12 mouse cellular contexts compared by ENCODE assay signal in the genomic region with DNA sequence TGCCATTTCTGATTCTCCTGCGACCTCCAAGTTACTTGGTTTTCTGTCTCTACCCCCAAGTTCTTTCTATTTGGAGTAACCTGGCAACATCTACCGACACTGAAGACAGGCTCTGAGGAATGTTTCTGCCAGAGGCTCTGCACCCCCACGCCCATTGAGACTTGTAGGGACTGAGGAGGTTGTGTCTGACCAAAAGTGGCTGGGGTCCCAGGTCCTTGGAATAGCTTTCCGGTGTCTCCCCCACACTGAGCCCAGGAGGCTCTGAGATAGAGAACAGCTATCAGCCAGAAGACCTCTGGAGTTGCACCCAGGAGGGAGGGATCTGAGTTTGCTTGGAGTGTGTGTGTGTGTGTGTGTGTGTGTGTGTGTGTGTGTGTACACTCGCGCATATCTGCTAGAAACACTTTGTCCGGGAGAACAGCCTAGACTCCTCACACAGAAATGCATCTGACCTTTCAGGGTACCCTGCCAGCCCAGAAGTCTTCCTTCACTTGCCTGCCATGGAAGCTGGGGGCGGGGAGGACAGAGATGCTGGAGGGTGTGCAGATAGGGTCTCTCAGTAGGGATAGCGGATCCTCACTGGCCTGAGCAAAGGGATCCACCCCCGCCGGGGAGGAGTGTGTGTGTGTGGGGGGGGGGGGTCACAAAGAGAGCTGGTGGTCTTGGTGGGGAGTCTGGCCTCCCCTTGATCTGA. TPM values are rescaled to one million over a fixed set of nuclear protein-coding genes. Genes with fewer than 3 reads are reported as not detected.
DNase-seq lines count a peak whose midpoint lies in the region; ATAC-seq and TF ChIP-seq lines count a peak whose summit lies in the region.
"Had no signal": no experiment of that assay in that cellular context is flagged by ENCODE, and none has a peak within 500 bp of the region (broad histone marks: within the 10 kb centered on the region; RNA-seq: fewer than 3 reads in every experiment).

No protein-coding gene starts in this region.

- H3K9me3 ChIP-seq in heart, embryonic 12.5 days (replicated peaks) = peaks cover 6% of the 10 kb centered on the region
- no peaks in the 10 kb centered on the region for H3K9me3 ChIP-seq in limb, embryonic 11.5 days (ENCODE audit: control insufficient read depth, low read length)
- no peaks in the 10 kb centered on the region for H3K9me3 ChIP-seq in limb, embryonic 10.5 days (replicated peaks)
- no peaks in the 10 kb centered on the region for H3K9me3 ChIP-seq in intestine, embryonic 15.5 days

- H3K4me2 ChIP-seq in heart, embryonic 12.5 days = peak overlapping the region; percentile 72
- peak overlapping the region; percentile 60; the same call in 1 of the 2 replicates for H3K4me2 ChIP-seq in limb, embryonic 11.5 days (ENCODE audit: low read depth, severe bottlenecking)
- peak overlapping the region; percentile 87 for H3K4me2 ChIP-seq in intestine, embryonic 15.5 days (replicated peaks)

- no peak for TF ChIP-seq CTCF in bone marrow macrophage, adult 2 months (IDR thresholded peaks at IDR 0.05; ENCODE audit: low read depth, low read length)

- peaks cover 83% of the 10 kb centered on the region for H3K27me3 ChIP-seq in heart, embryonic 12.5 days (replicated peaks)
- H3K27me3 ChIP-seq in limb, embryonic 11.5 days (ENCODE audit: control insufficient read depth, insufficient read depth, low read length) = peaks cover 46% of the 10 kb centered on the region
- peaks cover 83% of the 10 kb centered on the region for H3K27me3 ChIP-seq in limb, embryonic 10.5 days (ENCODE audit: low read depth, poor library complexity, severe bottlenecking)
- peaks cover 29% of the 10 kb centered on the region for H3K27me3 ChIP-seq in intestine, embryonic 15.5 days (replicated peaks)

- H3K4me3 ChIP-seq in heart, embryonic 12.5 days = peak overlapping the region; percentile 45; the same call in 1 of the 2 replicates
- H3K4me3 ChIP-seq in limb, embryonic 11.5 days (ENCODE audit: low read depth, low read length) = no peak overlapping the region
- no peak overlapping the region for H3K4me3 ChIP-seq in limb, embryonic 10.5 days
- H3K4me3 ChIP-seq in bone marrow macrophage, adult 2 months (ENCODE audit: insufficient read depth, low read length) = peak overlapping the region; percentile 13; the same call in 1 of the 2 replicates
- H3K4me3 ChIP-seq in intestine, embryonic 15.5 days (replicated peaks) = 0 out of 2 replicates have a peak overlapping the region, but pooled peaks have one; percentile 49

- H3K9ac ChIP-seq in heart, embryonic 12.5 days = no peak overlapping the region
- no peak overlapping the region for H3K9ac ChIP-seq in limb, embryonic 11.5 days (ENCODE audit: low read length)
- H3K9ac ChIP-seq in intestine, embryonic 15.5 days = no peak overlapping the region

- no peak for ATAC-seq in heart, embryonic 12.5 days (ENCODE audit: insufficient number of reproducible peaks, low FRiP score)
- no peak for ATAC-seq in limb, embryonic 11.5 days (ENCODE audit: insufficient number of reproducible peaks, low FRiP score, low TSS enrichment, low read depth)
- peak; percentile 18; the same call in 1 of the 2 replicates for ATAC-seq in intestine, embryonic 15.5 days
- ATAC-seq: CD4-positive, CD25-positive, alpha-beta regulatory T cell, adult 4 months had no signal

- no peak for DNase-seq in heart, postnatal 25 days (ENCODE audit: low spot score)
- DNase-seq in limb, embryonic 11.5 days (ENCODE audit: low spot score) = no peak
- no peak for DNase-seq in limb, embryonic 10.5 days (ENCODE audit: low spot score)
- no peak for DNase-seq in left cerebral cortex, adult 18-20 months (ENCODE audit: low spot score in 2 of 2)
- no peak for DNase-seq in c-Kit-positive CD71-positive TER-119-positive erythroid progenitor cells, embryonic 14.5 days (ENCODE audit: low spot score)
- DNase-seq: cerebellum, adult 9-11 months; layer of hippocampus, adult 9-11 months; thymus, adult 18-20 months had no signal

- WGBS in heart, embryonic 12.5 days = 27% methylated on average over 11 of the region's 11 CpGs
- 40% methylated on average over 11 of the region's 11 CpGs for WGBS in limb, embryonic 11.5 days
- 40% methylated on average over 11 of the region's 11 CpGs for WGBS in limb, embryonic 10.5 days
- WGBS in intestine, embryonic 15.5 days = 27% methylated on average over 11 of the region's 11 CpGs

- intact Hi-C loops in heart, postnatal 25 days (cut with DNase I) = no loop called here

- H3K4me1 ChIP-seq in heart, embryonic 12.5 days (replicated peaks) = peaks cover 24% of the 10 kb centered on the region
- H3K4me1 ChIP-seq in limb, embryonic 11.5 days (ENCODE audit: control insufficient read depth, insufficient read depth, low read length) = peaks cover 9% of the 10 kb centered on the region; the same call in 1 of the 2 replicates
- H3K4me1 ChIP-seq in limb, embryonic 10.5 days = peaks cover 30% of the 10 kb centered on the region
- no peaks in the 10 kb centered on the region for H3K4me1 ChIP-seq in bone marrow macrophage, adult 2 months (ENCODE audit: control insufficient read depth, insufficient read depth, low read length)
- peaks cover 18% of the 10 kb centered on the region; the same call in 1 of the 2 replicates for H3K4me1 ChIP-seq in intestine, embryonic 15.5 days (replicated peaks)

- TF ChIP-seq POLR2A in bone marrow macrophage, adult 2 months (IDR thresholded peaks at IDR 0.05; ENCODE audit: borderline replicate concordance, low read depth, low read length) = no peak

- H3K36me3 ChIP-seq in heart, embryonic 12.5 days = no peaks in the 10 kb centered on the region
- no peaks in the 10 kb centered on the region for H3K36me3 ChIP-seq in limb, embryonic 11.5 days (ENCODE audit: control insufficient read depth, insufficient read depth, low read length)
- no peaks in the 10 kb centered on the region for H3K36me3 ChIP-seq in limb, embryonic 10.5 days
- H3K36me3 ChIP-seq in intestine, embryonic 15.5 days = no peaks in the 10 kb centered on the region

- H3K27ac ChIP-seq in heart, embryonic 12.5 days (ENCODE audit: poor library complexity, severe bottlenecking) = no peak overlapping the region
- no peak overlapping the region for H3K27ac ChIP-seq in limb, embryonic 11.5 days (replicated peaks; ENCODE audit: low read depth, low read length)
- no peak overlapping the region for H3K27ac ChIP-seq in limb, embryonic 10.5 days
- no peak overlapping the region for H3K27ac ChIP-seq in bone marrow macrophage, adult 2 months (ENCODE audit: insufficient read depth, low read depth, low read length)
- peak overlapping the region; percentile 36; the same call in 1 of the 2 replicates for H3K27ac ChIP-seq in intestine, embryonic 15.5 days

RNA-seq across cellular contexts. Expression of a gene that starts 0.9 kb away (rescaled TPM):
- polyA plus RNA-seq in heart, embryonic 12.5 days (2016; fragmentation: Nextera tagmentation; extraction: Ambion mirVana) = 4.7 and 4.9 TPM in 2 replicates
- total RNA-seq in heart, postnatal 25 days (2021) = under 1 TPM; 0.75 to 0.81 TPM
- polyA plus RNA-seq in limb, embryonic 11.5 days (2014; fragmentation: Nextera tagmentation; extraction: Ambion mirVana) = 1.4 and 1.5 TPM in 2 replicates
- 0.65 and 1.4 TPM in 2 replicates for polyA plus RNA-seq in limb, embryonic 10.5 days (2016; fragmentation: Nextera tagmentation; extraction: Ambion mirVana)
- not detected in 2 replicates for polyA plus RNA-seq in bone marrow macrophage, adult 2 months (2012; ENCODE audit: insufficient read depth, insufficient read length, missing spikeins)
- 7.1 and 8.2 TPM in 2 replicates for polyA plus RNA-seq in intestine, embryonic 15.5 days (2015; fragmentation: Nextera tagmentation; extraction: Ambion mirVana)
- total RNA-seq in left cerebral cortex, adult 18-20 months (2021) = 1 to 10 TPM; 1.7 to 2.8 TPM
- polyA plus RNA-seq: CD4-positive, CD25-positive, alpha-beta regulatory T cell, adult 4 months had no signal

RNA-seq across cellular contexts. Expression of a gene that starts 25.3 kb away (rescaled TPM):
- 68.0 and 68.7 TPM in 2 replicates for polyA plus RNA-seq in heart, embryonic 12.5 days (2016; fragmentation: Nextera tagmentation; extraction: Ambion mirVana)
- total RNA-seq in heart, postnatal 25 days (2021) = 10 to 100 TPM; 43.2 to 47.1 TPM
- polyA plus RNA-seq in limb, embryonic 11.5 days (2014; fragmentation: Nextera tagmentation; extraction: Ambion mirVana) = 25.0 and 32.2 TPM in 2 replicates
- 83.1 and 95.3 TPM in 2 replicates for polyA plus RNA-seq in limb, embryonic 10.5 days (2016; fragmentation: Nextera tagmentation; extraction: Ambion mirVana)
- 69.6 and 79.6 TPM in 2 replicates for polyA plus RNA-seq in bone marrow macrophage, adult 2 months (2012; ENCODE audit: insufficient read depth, insufficient read length, missing spikeins)
- polyA plus RNA-seq in intestine, embryonic 15.5 days (2015; fragmentation: Nextera tagmentation; extraction: Ambion mirVana) = 94.2 and 99.7 TPM in 2 replicates
- total RNA-seq in left cerebral cortex, adult 18-20 months (2021) = 10 to 100 TPM; 84.5 to 87.3 TPM

RNA-seq across cellular contexts. Expression of a gene that starts 31.3 kb away (rescaled TPM):
- polyA plus RNA-seq in heart, embryonic 12.5 days (2016; fragmentation: Nextera tagmentation; extraction: Ambion mirVana) = 73.9 and 76.4 TPM in 2 replicates
- 100 to 1,000 TPM; 255 to 285 TPM for total RNA-seq in heart, postnatal 25 days (2021)
- 54.6 and 61.2 TPM in 2 replicates for polyA plus RNA-seq in limb, embryonic 11.5 days (2014; fragmentation: Nextera tagmentation; extraction: Ambion mirVana)
- polyA plus RNA-seq in limb, embryonic 10.5 days (2016; fragmentation: Nextera tagmentation; extraction: Ambion mirVana) = 56.2 and 63.2 TPM in 2 replicates
- 131 and 139 TPM in 2 replicates for polyA plus RNA-seq in bone marrow macrophage, adult 2 months (2012; ENCODE audit: insufficient read depth, insufficient read length, missing spikeins)
- polyA plus RNA-seq in intestine, embryonic 15.5 days (2015; fragmentation: Nextera tagmentation; extraction: Ambion mirVana) = 26.7 and 27.6 TPM in 2 replicates
- total RNA-seq in left cerebral cortex, adult 18-20 months (2021) = 100 to 1,000 TPM; 251 to 254 TPM

RNA-seq across cellular contexts. Expression of a gene that starts 34.1 kb away (rescaled TPM):
- polyA plus RNA-seq in heart, embryonic 12.5 days (2016; fragmentation: Nextera tagmentation; extraction: Ambion mirVana) = 37.4 and 38.8 TPM in 2 replicates
- total RNA-seq in heart, postnatal 25 days (2021) = 10 to 100 TPM; 11.4 to 11.9 TPM
- polyA plus RNA-seq in limb, embryonic 11.5 days (2014; fragmentation: Nextera tagmentation; extraction: Ambion mirVana) = 59.2 and 62.0 TPM in 2 replicates
- polyA plus RNA-seq in limb, embryonic 10.5 days (2016; fragmentation: Nextera tagmentation; extraction: Ambion mirVana) = 95.1 and 97.5 TPM in 2 replicates
- polyA plus RNA-seq in bone marrow macrophage, adult 2 months (2012; ENCODE audit: insufficient read depth, insufficient read length, missing spikeins) = 16.1 and 16.9 TPM in 2 replicates
- 55.4 and 60.7 TPM in 2 replicates for polyA plus RNA-seq in intestine, embryonic 15.5 days (2015; fragmentation: Nextera tagmentation; extraction: Ambion mirVana)
- total RNA-seq in left cerebral cortex, adult 18-20 months (2021) = 10 to 100 TPM; 28.6 to 30.9 TPM

RNA-seq across cellular contexts. Expression of a gene that starts 38.0 kb away (rescaled TPM):
- 1.4 and 1.5 TPM in 2 replicates for polyA plus RNA-seq in heart, embryonic 12.5 days (2016; fragmentation: Nextera tagmentation; extraction: Ambion mirVana)
- total RNA-seq in heart, postnatal 25 days (2021) = under 1 TPM; 0.28 to 0.44 TPM
- polyA plus RNA-seq in limb, embryonic 11.5 days (2014; fragmentation: Nextera tagmentation; extraction: Ambion mirVana) = 2.6 and 3.1 TPM in 2 replicates
- 0.35 and 0.98 TPM in 2 replicates for polyA plus RNA-seq in limb, embryonic 10.5 days (2016; fragmentation: Nextera tagmentation; extraction: Ambion mirVana)
- polyA plus RNA-seq in bone marrow macrophage, adult 2 months (2012; ENCODE audit: insufficient read depth, insufficient read length, missing spikeins) = 0.86 and 1.2 TPM in 2 replicates
- polyA plus RNA-seq in intestine, embryonic 15.5 days (2015; fragmentation: Nextera tagmentation; extraction: Ambion mirVana) = 7.1 and 7.4 TPM in 2 replicates
- 1 to 10 TPM; 1.0 to 1.1 TPM for total RNA-seq in left cerebral cortex, adult 18-20 months (2021)
- polyA plus RNA-seq: CD4-positive, CD25-positive, alpha-beta regulatory T cell, adult 4 months had no signal

Comparison
In these comparisons a context has a peak if more than half of its experiments do, and no peak if none do; other contexts are left out.
1. H3K4me3 ChIP-seq: peak in heart, embryonic 12.5 days (single experiment), bone marrow macrophage, adult 2 months (single experiment) and intestine, embryonic 15.5 days (single experiment); none in limb, embryonic 11.5 days (single experiment) and limb, embryonic 10.5 days (single experiment).
2. Peak in every context shown above with its lines, with median percentiles within 50 percentile points of each other: H3K4me2 ChIP-seq.